Mouse (Mus musculus) retina, postnatal 7 days (tissue): ENCODE results near the gene Fastkd2.
A peak's percentile ranks its signal among the peaks of the same experiment; 100 is the strongest.

ENCODE experiments used
- DNase-seq: peaks from one replicate; pipeline ENCODE4 v3.0.0-alpha.2; 2012; ENCODE audit warnings: low read depth, low spot score

The Fastkd2 gene

DNA sequence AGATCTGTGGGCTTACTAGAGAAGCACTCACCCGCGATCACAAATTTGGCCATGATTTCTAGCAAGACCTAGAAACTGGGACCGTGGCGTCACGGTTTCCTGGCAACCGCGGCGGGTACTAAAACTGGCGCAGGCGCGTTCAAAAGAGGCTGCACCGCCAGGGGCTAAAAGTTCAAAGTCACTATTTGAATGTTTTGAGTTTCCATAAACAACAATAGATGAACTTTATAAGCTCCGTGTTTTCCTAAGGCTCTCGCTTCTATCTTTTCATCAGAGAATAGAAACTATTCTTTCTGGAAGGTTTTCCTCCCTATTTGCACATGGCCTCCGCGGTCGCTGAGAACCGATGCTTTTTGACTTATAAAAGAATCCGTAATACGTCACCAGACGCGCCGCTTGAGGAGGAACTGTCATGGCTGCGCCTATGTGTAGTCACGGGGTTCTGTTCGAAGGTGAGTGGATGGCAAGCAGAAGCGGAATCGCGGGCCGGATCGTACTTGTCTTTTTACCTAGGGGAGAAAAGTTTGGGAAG is at the start of gene Fastkd2, which contains the start of gene Mdh1b:
TSS of gene Fastkd2 (plus strand) at position 375 of the 532 bp plus-strand sequence.
TSS of gene Mdh1b (minus strand) at position 79 of the 532 bp plus-strand sequence.
- DNase-seq: peak; percentile 88

DNA sequence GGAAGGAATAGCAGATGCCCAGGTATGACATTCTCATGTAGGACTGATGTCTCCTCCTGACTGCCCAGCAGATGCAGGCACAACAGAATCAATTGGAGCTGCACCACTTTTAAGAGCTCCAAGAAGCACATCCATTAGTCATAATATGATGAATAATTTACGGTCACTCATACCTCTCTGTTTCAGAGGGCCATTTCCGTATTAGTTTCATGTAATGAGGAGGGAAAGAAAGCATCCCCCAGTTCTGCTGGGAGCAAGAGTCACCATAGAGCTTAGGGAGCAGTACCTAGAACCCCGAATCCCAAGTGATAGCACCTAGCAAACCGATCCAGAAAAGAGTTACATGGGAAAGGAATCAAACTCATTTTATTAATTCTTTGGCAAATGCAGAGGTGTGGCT is 43.6 kb upstream of the Fastkd2 start, which contains the start of gene Dytn:
TSS of gene Dytn (minus strand) at position 101 of the 400 bp plus-strand sequence.
- no peak for DNase-seq

DNA sequence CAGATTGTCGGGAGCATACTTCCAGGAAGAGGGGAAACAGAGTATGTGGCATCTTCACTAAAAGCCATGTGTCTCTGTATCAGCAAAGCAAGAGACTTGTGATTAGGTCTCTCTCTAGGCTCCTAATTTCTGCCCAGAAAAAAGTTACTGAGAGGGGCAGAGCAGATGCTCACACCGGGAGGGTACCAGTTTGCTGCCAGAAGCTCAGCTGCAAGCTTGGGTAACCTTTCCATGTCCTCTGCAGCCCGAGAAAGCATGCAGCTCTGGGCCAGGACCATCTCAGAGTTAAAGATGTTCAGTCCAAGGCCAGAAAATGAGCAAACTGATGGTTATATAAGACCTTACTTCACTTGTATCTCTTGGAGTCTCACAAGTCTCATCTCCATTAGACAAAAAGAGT is 33.6 kb upstream of the Fastkd2 start:
- DNase-seq: no peak

DNA sequence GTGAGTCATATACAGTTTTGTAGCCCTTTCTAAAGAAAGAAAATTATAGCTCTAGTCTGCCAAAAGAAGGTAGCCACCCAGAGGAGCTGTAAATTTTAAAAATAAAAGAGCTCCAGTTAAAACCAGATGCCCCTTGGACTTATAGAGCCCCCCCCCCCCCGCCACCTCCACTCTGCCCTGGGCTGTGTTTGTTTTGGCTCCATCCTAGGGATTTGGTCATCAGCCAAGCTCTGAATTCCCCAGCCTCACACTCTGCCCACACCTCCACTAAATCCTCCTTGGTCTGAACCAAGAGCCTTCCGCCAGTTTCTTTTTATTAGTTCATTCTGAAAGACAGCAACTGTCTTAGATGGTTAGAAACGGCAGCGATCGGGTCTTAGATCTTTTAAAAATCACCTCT is 24.7 kb upstream of the Fastkd2 start:
- DNase-seq: no peak

DNA sequence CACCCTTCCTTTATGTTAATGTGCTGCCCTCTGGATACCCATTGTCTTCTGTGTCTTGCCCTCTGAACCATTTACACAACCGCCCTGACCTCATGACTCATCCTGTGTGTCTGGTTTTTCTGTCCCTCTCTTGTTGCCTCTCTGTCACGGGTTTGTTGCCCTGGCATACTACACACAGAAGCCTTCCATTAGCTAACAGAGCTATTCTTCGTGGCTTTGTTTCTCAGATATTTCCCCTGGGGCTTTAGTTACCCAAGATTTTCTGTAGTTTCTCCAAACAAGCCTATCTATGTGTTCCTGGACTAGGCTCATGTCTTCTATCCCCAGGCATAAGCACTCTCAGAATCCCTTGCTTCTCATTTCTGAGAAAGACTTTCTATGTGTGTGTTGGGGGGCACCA is 21.5 kb upstream of the Fastkd2 start:
- DNase-seq: no peak

DNA sequence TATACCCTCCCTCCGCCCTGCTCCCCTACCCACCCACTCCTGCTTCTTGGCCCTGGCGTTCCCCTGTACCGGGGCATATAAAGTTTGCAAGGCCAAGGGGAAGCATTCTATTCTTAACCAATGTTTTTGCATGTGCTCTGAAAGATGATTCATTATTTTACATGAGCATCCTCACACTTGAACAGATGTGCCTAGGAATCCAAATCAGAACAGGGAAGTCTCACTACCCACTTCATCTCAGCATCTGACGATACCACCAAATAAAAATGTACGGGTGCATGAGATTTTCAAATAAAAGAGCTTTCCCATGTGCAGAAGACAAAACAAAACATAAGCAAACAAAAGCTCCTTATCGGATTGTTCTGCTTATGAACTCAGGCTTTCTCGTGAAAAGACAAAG is 10.3 kb upstream of the Fastkd2 start:
- DNase-seq: no peak

DNA sequence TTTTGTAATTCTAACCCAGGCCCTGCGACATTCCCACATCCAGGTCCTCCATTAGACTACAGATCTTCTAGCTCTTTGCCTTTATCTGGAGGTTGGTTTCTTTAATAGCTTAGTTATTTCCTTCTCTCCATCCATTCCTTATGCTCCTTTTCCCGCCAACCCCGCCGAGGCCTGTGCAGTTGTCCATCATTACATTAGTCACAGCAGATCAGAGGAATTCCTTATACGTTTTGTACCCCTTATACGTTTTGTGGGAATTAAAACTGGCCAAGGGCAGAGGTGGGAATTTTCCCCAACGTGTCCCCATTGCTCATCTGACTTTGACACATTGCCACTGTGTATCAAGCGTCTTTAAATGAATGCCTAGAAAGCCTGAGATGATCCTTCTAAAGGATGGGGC is 618 bp upstream of the Fastkd2 start:
- no peak for DNase-seq

DNA sequence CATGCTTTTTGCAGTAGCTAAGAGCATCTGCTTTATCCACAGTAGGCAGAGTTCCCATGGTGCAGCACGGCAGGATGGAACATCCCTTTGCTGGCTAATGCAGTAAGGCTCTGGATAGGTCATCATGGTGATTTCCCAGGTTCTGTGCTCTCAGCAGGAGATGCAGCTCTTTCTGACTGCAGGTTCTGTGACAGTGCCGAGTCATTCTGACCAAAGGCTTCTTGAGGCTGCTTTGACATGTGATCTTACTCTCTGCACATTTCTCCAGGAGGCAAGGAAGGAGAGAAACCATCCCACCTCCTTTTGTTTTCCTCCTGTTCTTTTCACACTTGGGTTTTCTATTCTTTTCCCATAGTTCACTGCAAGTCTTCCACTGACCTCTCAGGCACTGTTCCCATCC is 25.6 kb downstream of the Fastkd2 start:
- DNase-seq: no peak

DNA sequence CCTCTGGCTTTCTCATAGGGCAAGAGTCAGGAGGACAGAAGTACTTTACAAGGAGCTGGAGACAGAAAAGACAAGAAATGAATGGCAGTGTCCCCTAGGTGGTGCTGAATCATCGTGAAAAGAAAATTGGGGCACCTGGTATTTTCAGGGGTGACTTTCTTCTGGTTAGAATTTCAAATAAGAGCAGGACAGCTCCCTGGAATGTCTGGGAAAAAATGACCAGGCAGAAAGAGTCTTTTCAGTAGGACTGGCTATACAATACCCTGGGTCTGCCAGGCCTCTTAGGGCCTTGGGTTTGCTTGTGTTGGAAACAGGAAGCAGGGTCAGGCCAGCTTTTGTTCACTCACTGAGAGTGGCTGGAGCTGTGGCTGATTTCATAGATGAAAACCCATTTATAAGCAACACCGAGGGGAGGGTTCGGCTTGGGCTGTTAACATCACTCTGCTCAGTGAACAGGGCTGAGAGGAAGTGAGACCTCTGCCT is 32.8 kb downstream of the Fastkd2 start:
- DNase-seq: peak; percentile 29

DNA sequence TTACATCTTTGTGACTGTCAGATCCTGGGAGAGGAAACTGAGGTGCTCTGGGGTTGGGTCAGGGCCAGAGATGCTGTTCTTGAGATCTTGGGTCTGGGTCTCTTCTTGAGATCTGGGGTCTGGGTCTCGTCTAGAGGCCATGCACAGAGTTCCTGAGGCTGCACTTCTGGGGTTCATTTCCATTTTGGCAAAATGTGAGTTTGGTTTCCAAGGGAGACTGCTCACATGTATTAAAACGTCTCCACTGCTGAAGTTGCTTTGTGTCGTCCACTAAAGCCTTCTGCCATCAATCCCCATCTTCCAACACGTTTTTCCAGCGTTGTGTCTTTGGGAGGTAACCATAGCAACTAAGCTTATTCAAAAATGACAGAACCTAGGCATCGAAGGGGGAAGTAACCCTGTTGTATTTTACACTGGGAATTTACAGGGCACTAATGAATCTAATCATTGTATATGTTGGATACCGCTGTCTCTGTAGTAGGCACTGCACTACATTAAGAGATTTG is 33.5 kb downstream of the Fastkd2 start:
- DNase-seq: no peak

DNA sequence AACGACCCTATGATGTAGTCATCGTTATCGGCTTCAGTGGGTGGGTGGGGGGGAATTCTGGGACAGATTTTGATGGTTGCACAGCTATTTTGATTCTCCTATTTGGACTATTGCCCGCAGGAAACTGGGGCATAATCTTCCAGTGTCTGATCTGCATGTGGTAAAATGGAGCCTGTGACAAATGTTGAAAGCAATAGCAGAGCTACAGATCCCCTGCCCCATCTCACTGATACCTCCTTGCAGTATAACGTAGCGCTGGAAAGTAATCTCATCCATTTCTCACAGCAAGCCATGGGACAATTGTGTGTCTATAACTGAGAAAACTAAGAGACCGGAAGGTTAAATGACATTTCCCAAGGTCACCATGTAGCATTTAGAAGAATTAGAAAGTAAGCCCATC is 34.0 kb downstream of the Fastkd2 start:
- DNase-seq: no peak

DNA sequence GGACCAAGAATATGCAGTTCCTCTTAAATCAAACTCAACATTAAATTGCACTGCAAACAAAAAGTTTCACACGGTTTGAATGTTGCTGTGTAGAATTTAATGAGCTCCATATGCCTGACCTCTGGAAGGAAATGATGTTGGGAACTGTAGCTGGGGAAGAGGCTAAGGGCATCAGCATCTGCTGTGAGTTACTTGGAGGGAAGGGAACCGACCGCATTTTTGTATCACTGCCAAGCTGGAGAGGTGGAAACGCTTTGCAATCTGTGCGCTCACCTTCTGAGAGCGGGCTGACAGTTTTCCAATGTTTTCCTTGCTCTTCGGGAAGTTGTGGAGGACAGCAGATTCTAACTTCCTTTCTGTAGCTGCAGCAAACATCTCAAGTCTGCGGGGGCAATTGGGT is 37.7 kb downstream of the Fastkd2 start:
- DNase-seq: no peak

DNA sequence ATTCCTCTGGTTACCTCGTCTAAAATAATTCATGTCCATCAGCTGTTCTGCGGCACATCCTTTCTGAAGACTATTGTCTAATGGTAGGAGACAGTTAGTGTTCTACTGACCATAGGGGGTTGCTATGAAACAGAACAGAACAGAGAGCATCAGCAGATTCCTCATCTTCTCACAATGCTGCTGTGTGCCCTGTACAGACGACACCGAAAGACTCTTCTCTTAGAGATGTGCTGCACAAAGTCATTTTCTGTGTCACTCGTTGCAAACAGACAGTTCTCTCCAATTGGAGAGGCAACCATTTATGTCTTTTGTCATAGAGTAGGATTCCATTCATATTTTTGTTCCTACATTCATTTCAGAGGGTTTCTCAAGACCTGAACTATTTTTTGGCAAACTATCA is 38.8 kb downstream of the Fastkd2 start, which contains the start of gene 4933402D24Rik:
TSS of gene 4933402D24Rik (minus strand) at position 101 of the 400 bp plus-strand sequence.
- DNase-seq: no peak

DNA sequence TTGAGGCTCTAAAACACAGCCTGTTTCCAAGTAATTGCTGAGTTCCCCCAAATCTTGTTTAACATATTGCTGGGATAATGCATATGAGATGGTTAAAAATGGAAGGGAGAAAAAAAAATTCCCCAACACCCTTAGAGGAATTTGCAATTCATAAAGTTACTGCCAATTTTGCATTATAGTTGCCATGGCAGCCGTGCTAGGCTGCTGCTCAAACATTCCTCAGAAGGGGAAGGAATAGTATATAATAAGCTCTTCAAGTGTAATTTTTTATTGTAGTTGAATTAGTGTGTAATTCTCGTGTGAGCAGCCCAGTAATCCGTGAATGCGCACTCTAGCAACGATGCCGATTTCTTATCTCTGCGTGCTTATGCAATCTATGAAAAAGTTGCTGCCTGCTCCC is 39.9 kb downstream of the Fastkd2 start:
- DNase-seq: no peak

DNA sequence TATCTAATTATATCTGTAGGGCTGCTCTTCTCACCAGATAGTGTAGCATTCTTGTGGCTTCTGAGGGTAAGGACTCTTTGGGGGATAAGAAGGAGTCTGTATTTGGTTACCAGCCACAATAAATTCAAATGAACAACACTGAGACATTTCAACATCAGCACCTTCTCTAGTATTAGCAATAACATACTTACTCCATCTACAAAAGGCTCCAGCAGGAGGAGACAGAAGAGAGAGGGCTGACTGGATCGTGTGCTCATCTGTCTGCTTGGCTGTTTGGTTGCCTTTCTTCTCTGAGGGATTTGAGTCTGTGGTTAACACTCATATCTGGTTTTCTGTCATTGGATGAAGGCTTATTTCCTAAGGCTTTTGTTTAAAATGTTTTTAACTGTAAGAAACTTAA is 46.0 kb downstream of the Fastkd2 start:
- no peak for DNase-seq

DNA sequence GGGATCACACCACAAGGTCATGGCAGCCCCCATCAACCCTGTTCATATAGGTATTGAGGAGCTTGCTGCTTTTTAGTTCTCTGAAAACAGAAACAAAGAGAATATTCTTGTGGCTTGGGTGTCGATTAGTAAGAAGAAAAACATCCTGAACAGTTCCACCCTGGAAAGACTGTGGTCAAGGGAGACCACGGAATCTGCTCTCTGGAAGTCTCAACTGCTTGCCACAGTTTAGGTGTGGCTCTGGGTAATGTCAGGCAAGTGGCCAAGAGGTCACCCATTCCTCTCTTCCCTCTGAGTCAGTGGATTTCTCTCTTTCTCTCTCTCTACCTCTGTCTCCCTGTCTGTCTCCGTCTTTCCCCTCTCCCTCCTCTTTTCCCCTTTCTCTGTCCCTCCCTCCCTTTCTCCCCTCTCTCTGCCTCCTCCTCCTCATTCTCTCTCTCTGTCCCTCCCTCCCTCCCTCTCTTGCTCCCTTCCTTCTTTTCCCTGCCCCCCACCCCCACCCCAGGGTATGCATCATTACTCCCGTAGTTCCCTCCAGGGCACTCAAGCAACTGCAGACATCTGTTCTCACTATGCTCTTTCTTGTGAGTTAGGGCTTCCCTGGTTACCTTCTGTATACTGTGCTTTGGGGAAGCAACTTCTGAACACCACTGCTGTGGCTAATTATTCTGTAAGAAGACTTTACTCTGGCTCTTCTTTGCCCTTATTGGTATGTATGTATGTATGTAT is 46.7 kb downstream of the Fastkd2 start:
- no peak for DNase-seq

DNA sequence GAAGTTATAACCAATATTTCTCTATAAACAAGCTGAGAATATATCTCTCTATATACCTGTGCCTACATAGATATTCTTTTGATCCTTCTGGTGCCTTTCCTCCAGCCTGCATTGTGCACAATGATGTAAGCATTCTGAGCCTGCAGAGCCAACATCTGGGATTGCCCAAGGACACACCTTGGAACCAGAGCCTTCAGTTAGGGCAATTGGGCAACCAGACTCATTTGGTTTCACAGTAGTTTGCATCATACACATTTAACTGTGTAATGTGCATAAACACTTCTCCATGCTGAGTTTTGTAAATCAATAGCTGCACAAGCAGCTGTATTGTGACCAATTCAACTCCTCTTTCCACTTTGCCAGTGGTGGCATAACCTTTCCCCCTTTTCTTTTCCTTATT is 63.9 kb downstream of the Fastkd2 start:
- DNase-seq: no peak
